Mouse (Mus musculus) lung, postnatal 36 days (tissue): ENCODE results near the gene Slc7a15.
A peak's percentile ranks its signal among the peaks of the same experiment; 100 is the strongest.

Experiments used
- DNase-seq: peaks from one replicate; pipeline ENCODE4 v3.0.0; 2022; ENCODE audit warnings: mixed read lengths

Gene Slc7a15

DNA sequence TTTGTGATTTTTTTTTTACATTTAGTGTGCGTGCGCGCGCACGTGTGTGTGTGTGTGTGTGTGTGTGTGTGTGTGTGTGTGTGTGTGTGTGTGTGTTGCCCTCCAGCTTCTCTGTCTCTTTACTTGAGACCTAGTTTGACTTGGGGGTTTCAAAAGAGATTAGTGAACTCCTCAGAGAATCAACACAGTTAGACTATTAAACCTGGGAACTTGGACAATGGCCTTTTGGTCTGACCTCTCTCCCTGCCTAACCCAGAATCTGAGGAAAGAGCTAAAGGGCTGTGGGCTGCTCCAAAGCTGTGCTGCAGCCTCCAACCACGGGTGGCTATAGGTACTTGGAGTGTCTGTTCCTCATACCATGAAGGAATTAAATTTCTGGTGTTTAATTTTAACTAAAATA is 94.7 kb downstream of the Slc7a15 start:
- DNase-seq = no peak

DNA sequence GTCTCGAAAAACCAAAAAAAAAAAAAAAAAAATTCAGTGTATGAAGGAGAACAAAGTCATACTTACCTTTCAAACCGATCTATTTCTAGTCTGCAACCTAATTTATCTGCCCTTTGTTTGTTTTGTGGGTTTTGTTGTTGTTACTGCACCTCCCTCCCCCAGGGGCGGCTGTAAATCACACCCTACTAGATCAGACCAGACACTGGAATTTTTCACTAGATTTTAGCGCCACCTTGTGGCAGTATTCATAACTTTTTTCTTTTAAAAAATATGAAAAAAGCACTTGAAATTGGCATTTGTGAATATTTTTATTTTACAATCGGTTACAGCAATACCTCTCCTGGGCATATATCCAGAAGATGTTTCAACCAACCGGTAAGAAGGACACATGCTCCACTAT is 96.3 kb downstream of the Slc7a15 start:
- peak; percentile 89 for DNase-seq

DNA sequence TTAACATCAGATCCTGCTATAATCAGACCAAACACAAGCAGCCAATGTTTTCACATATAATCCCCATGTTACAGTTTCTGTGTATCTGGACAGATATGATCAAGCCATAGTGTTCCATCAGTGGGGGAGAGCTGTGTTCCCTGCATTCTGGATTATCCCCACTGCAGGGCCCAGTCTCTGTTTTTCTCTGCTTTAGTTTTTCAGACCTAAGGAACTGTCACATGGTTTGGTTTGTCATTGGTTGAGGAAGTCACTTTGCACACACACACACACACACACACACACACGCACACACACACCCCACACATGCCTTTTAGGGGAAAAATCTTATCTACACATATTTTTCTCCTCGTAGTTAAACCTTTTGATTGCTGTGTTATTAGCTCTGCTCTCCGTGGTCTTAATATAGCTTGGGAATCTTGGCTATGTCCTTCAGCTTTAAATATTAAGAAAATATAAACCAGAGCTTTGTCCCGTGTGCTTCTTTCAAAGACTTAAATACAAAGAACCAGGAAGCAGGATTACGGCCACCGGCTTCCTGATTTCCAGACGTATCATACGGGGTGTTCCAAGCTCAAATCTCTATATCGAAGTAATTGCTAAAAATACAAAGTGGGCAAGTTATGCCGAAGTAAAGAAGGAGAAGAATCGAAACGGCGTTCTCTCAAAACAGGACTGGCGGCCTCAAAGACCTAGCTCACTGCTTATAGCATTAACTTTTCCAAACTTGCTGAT is 97.1 kb downstream of the Slc7a15 start:
- peak; percentile 55 for DNase-seq

DNA sequence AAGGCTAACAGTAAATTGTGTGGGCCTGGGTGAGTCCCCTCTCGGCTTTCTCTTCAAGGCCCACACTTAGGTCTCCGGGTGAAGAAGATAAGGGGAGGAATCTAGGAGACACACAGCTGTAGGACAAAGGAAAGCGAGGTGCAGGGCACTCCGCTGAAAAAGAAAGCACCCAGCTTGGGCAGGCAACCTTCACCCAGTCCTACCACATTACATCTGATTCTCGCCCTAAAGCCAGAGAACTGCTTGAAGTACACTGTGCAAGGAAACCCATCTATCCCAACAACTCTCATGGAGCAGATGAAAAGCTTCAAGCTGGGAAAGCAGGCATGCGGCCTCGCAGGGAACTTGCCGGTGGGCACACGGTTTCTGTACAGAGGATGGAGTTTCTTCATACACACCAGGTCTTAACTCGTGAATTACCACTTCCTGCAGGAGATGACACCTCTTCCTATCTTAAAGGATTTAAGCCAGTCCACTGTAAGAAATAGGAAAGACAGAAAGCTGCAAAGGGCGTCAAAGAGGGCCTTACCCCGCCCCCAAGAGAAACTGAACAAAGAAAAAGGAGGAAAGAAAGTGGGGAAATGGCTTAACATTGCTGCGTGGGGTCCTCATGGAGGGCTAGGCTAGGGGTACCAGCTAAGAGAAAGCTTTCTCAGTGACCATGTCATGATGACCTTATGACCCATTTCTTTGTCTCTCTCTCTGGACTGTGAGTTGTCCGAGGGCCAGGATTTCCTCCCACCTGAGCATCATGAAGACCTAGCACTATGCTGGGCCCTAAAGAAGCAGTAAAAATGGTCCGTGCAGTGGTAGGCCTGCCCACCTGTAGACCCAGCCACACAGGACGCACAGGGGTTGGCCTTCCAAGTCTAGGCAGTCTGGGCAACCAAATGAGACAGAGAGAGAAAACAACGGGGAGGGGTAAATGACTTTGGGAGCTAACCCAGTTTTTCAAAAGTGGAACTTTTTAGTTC is 98.0 kb downstream of the Slc7a15 start:
- no peak for DNase-seq

DNA sequence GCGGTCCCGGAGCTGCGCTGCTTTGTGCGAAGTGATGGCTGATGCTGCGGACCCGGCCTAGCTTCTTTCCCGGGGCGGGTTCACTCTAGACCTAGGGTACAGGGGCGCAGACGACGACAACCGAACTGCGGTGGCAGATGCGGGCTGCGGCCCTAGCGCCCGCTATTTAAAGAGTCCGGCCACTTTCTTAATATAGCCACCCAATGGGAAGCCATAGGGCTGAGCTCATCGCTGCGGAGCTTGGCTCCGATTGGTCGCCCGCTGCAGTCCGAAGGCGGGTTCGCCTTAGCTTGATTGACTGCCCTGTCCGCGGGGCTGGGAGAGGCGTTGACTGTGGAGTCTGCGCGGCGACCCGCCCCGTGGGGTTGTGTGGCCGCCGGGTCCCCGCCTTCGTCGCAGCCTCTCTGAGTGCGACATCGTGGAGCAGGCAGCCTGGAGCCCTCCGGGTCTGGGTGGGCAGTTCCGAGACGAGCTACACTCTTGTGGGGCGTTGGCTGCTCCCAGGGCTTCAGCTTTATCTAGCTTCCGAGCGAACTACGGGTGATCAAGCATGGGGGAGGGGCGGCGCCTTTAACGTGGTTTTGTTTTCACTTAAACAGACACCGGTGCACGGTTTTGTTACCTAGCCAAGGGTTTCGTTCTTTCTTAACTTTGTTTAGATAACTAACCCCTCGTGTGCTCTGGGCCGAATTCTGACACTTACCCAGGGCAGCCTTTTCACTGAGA is 98.8 kb downstream of the Slc7a15 start, which contains the start of gene Rhob:
Rhob (minus strand) TSS at position 139 of the 726 bp plus-strand sequence.
- DNase-seq = peak; percentile 98

DNA sequence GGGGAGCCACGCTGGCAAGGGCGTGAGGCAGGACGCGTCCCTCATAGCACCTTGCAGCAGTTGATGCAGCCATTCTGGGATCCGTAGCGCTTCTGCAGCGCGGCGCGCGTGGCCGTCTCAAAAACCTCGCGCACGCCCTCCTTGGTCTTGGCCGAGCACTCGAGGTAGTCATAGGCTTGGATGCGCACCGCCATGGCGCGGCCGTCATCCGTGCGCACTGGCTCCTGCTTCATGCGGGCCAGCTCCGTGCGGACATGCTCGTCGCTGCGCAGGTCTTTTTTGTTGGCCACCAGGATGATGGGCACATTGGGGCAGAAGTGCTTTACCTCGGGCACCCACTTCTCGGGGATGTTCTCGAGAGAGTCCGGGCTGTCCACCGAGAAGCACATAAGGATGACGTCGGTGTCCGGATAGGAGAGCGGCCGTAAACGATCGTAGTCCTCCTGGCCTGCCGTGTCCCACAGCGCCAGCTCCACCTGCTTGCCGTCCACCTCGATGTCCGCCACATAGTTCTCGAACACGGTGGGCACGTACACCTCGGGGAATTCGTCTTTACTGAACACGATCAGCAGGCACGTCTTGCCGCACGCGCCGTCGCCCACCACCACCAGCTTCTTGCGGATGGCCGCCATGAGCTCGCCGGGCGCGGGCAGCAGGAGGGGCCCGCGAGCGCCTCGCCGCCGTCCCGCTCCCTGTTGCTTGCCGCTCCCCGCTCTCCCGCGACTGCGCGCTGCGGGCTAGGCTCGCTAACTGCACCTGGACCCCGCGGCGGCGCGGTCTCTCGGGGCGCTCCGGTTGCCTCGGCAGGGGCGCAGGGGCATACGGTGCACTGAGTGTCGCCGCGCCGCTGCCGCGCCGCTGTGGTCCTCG is 99.6 kb downstream of the Slc7a15 start:
- DNase-seq = peak; percentile 65

DNA sequence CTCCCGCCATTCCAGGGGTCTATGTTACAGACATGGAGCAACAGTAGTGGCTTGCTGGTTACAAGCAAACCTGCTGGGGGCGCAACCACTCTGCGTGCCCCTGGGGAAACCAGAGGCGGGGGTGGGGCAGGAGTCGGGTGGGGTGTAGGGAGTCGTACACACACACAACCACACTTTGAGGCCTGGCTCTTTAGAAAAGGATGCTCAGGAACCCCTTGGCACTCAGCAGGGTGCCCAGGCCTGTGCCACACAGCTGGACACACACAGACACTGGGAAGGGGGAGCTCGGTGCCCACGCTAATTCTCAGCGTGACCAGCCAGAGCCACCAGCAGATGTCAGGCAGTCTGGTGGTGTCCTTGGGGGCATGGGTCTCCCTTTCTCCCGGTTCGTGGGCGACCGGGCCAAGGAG is 100.3 kb downstream of the Slc7a15 start:
- DNase-seq = peak; percentile 67

DNA sequence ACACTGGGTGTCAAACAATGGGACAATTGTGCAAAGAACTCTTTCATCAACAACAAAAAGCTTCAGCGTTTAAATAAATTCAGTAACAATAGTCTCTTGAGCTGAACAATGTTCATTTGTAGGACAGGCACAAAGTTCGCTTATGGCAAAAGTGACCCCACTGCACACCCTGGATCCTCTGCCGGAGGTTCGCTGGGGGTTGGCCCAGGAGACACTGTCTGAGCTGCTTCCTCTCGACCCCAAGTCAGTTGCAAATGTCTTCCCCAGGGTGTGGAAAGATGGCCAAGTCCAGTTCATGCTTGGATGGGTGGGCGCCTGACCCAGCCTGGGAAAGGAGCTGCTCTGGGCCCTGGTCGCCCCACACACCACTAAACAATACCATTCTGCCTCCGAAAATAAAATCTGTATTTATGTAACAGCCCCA is 100.7 kb downstream of the Slc7a15 start:
- DNase-seq = no peak

DNA sequence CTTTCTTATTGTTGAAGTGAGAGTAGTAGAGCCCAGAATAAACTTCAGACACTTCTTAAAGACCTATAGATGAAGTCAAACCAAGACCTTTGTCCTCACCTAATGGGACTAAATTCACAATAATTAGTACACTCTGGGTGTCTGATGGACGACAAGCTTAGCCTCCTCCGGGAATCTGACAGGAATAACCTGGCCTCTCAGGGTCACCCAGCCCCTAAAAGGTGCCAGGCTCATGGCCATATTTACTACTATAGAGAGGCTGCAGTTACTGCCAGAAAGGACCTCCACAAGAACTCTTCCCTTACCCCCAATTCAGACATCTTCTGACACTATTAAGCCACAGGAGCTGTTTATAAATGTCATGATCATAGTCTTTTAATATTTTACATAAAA is 101.6 kb downstream of the Slc7a15 start:
- no peak for DNase-seq

DNA sequence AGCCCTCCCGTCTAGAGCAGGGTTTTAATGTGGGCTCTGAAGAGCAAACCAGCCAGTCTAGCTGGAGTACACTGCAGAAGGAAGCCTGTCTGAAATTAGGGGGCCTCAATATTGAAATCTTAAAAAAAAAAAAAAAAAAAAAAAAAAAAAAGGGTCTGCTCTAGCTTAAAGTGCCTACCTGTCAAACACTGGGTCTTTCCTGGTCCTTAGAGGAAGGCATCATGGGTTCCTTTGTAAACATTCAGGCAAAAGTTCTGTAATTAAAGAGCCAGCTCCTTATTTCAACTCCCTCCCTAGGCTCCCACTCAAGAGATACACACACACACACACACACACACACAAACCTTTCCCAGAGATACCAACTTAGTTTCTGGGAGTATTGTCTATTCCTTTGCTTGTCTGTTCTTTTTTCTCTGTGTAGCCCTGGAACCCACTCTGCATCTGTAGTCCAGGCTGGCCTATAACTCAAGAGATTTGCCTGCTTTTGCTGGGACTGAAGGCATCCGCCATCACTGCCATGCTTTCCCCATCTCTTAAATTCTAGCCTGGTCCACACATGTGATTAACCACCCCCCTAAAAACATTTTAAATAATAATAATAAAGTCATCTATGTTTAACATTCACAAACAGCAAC is 102.1 kb downstream of the Slc7a15 start:
- no peak for DNase-seq

DNA sequence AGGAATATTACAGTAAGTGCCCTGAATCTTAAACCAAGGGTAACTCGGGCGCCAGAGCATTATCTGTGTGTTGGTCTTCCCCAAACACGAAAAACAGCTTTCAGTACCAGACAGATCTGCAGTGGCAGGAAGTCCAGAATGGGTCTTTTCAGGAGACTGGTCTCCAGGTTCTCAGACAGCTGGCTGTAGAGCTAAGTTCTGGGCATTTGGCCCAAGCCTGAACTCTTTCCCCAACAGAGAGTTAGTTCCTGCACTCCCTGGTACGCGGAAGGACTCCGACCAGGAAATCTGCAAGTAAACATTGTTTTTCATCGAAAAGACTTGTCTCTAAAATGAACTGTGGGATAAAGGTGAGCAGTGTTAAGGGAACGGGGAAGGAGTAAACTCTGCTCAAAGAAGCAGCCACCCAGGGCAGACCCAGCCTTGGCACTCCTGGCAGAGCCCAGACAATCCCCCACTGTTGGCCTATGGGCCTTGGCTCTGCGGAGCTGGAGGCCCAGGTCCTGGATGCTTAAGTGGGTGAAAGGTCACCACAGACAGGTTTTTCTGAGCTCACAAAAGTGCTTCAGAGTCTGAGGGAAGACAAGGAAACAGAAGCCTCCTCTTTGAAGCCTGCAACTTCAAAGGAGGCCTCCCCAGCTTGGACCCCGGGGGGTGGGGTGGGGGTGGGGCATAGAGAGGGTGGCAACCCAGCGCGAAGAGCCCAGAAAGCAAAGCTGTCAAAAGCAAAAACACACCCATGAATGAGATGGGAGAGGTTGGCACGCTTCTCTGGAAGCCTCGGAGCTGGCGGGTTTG is 102.8 kb downstream of the Slc7a15 start:
- DNase-seq = peak; percentile 72

DNA sequence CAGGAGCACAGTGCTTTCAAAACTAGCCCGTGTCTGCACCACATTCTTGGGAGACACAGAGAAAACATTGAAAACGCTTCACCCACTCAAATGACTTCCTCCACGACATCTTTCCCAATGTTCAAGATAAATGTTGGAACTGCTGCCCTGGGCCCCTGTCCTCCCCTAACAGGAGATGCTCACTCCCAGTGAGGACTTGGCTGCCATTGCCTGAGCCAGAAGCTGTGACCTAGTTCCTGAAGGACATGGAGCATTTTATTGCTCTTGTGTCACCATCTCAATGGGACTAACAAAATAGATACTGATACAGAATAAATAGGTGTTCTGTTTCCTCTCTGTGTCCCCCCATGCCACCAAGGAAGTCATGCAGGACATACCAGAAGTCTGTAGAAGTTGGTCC is 104.2 kb downstream of the Slc7a15 start:
- DNase-seq = no peak

DNA sequence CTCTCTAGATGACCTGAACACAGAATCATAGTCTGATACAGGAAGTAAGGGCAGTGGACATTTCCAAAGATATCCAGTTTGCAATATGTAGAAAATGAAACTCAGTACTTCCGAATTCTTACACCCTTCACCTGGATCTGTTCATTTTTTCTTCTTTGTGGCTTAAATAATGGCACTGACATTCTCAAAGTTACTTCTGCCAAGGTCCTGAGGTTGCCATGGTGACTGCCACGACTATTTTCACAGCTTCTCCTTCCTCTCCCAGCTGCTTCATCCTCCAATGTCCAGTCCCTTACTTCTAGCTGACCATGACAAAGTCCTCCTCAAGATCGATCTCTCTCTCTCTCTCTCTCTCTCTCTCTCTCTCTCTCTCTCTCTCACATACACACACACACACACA is 105.5 kb downstream of the Slc7a15 start:
- no peak for DNase-seq

DNA sequence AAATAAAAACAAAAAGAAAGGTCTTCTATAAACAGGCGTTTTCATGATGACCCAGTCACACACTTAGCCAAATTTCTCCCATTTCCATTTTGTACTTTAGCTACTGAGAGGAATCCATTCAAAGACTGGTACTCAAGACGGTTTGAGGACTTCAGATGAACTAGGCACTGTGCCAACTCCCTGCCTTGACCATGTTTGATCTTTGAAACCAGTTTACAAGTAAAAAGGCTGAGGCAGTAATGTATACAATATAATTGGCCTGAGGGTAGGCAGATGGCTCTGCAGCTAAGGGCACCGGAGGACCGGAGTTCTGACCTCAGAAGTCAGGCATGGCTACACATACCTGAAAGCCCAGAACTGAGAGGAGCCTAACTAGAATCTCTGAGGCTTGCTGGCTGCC is 109.8 kb downstream of the Slc7a15 start:
- DNase-seq = no peak

DNA sequence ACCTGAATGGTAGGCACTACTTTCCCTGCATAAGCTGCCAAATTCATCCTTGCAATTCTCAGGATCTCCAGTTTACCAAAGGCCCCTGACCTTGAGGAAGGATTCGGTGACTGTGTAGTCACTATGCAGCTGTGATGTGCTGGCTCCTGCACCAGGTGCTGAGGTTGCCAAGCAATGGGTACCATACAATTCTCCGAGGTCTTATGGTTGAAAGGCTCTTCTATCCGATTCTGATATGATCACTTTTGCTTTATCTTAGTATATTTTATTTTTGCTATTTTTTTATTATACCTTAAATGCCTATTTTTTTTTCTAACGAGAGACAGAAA is 110.2 kb downstream of the Slc7a15 start:
- no peak for DNase-seq

DNA sequence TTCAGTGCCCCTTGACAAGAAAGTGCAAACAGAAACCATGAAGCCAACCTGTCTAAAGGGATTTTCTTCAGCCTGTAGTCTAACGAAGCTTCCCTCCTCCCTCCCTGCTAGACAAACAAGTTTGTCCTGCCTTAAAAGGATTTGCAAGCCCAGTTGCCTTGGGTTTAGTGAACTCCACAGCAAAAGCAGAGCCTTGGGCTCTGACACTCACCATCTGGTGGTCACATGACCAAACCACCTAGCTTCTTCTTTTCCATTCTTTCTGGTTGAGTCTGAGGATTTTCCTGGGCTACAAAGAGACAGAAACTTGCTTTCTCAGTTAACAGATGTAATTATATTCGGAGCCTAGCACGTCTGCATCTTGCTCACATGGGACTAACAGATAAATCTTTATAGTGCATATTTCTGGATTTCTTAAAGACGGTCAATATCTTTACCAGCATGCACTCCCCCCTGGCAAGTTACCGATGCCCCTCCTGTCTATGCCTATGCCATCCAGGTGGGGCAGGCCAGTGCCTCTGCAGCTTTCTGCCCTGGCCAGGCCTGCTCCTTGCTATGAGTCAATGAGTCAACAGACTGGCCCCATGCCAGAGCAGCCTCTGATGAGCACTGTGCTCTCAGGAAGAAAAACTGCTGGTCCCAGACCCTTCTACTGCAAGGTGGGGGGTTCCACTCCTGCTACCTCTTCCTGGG is 110.8 kb downstream of the Slc7a15 start:
- peak; percentile 81 for DNase-seq

DNA sequence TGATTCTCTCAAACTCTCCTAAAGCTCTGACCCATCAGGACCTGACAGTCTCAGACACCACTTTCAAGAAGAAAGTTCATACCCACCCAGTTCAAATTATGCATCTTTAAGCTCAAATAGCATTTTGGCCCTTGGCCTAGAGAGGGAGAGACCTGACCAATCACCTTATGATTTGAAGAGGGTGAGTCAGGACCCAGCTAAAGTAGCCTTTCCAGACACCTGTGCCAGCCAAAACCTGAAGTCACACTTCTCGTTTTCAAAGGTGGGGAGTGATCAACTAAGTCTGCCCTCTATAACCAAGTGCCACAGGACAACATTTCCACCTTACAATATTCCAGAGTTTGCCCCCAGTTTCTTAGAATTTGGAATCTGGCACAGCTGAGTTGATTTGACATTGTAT is 111.6 kb downstream of the Slc7a15 start:
- peak; percentile 68 for DNase-seq

DNA sequence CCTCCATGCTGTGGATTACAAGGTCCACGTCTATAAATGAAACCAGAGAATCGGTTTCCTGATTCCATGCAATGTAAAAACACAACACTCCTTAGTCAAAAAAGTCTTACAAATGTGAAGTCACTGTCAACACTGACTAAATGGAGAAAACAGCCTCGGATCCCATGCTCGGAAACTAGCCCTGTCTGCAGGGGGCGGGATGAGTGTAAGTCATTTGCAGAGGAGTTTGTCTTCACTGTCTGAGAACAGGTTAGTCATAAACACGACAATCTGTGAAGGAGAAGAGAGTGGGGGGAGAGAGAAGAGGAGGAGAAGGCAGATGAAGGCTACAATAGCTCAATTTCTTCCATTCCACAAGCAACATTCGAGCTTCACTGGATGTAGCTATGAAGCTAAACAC is 113.6 kb downstream of the Slc7a15 start:
- no peak for DNase-seq

DNA sequence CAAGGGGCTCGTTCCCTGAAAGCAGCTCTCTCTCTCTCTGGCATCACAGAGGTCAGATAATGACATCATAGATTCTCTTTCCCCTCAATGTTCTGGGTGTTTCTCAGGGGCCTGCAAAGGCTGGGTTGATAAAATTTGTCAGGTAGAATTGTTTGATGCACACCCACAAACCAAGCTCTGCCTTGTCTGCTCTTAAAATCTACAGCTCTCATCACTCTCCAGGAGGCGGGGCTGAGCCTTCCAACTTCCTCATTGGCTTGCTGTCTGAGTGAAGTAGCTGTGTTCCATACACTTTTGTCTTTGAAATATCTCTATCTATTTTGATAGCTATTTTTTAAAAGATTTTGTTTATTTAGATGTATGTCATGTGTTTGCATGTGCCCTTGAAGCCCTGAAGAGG is 116.7 kb downstream of the Slc7a15 start:
- peak; percentile 28 for DNase-seq
